Mouse (Mus musculus) c-Kit-negative CD71-positive TER-119-positive erythroid progenitor cells, embryonic 14.5 days (primary cell): ENCODE results near the gene Olfr130.

Experiments
- DNase-seq: peaks from one replicate; pipeline ENCODE4 v3.0.0-alpha.2; 2013; ENCODE audit warnings: low read depth, low spot score

Gene Olfr130

GRCm38 (mm10) chr17:38063621-38064020 is at the start of gene Olfr130:
Gene Olfr130 (plus strand): TSS chr17:38063921.
- no peak for DNase-seq

GRCm38 (mm10) chr17:38016341-38016740 is 47.4 kb upstream of the Olfr130 start:
- no peak for DNase-seq

- DNase-seq = no peak
Measured at GRCm38 (mm10) chr17:38026297-38026696, 37.4 kb upstream of the Olfr130 start.

DNA sequence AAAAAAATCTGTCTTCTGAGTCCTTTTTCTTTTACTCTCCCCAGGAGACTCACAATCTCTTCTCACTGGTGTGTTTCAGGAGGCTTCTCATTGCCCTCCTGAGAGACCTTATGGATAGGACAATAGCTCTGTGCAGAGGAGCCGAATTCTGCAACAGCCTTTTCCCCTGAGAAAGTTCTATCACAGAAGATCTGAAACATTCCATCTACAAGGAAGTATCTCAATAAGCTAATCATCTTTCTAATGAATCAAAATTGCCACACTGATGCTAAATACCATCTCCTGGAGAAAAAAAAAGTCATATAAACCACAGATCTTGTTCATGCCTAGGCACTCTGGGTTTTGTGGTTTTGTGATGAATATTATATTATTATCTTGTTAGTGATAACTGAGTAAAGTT is 3.7 kb upstream of the Olfr130 start, which contains the start of gene Olfr129:
Olfr129 (minus strand) TSS at position 101 of the 400 bp plus-strand sequence.
- no peak for DNase-seq

- no peak for DNase-seq
Measured at GRCm38 (mm10) chr17:38082364-38082763, 18.6 kb downstream of the Olfr130 start.

- DNase-seq = no peak
Measured at GRCm38 (mm10) chr17:38088593-38088992, 24.9 kb downstream of the Olfr130 start, which contains the start of gene Olfr131. Gene Olfr131 (minus strand): TSS chr17:38088693.
